ENCODE assay signal across 1 mouse cellular context in the genomic region with DNA sequence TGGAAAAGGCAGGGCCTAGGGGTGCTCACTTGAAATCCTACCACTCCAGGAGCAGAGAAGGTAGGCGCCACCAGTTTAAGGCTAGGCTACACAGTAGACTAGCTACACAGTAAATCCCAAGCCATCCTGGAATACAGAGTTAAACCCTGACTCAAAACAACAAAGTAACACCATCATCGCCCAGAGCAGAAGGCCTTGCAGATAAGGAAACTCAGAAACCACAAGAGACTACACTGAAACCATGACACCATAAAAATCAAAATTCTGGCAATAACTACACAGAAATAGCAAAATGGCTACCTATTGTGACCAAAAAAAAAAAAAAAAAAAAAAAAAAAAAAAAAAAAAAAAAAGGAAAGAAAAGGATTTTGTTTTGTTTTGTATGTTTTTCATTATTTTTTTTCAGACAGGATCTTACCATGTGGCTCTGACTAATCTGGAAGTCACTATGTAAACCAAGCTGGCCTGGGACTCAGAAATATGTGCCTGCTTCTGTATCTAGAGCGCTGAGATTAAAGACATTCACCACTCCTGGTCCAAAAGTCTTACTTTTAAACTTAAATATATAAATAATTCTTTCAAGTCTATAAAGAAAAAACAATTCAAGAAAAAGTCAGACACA.
TF ChIP-seq lines count a peak whose summit lies in the region.

No protein-coding gene starts in this region.

TF ChIP-seq in ES-E14, 5 proteins besides CTCF, POLR2A, EP300 and RAD21:
- TF ChIP-seq MAFK (IDR thresholded peaks at IDR 0.05; ENCODE audit: insufficient read depth, low read depth, low read length) (no peak), ZNF384 (IDR thresholded peaks at IDR 0.05; ENCODE audit: low read depth, low read length) (peak; percentile 87)
